Mouse (Mus musculus) left cerebral cortex, adult 2 months (tissue): ENCODE data around the gene Dnajc22. TPM values are rescaled to one million over a fixed set of nuclear protein-coding genes. Genes with fewer than 3 reads are reported as not detected.
"Not testable (repeated sequence)": the region's sequence is repeated elsewhere in the genome, so short reads cannot be mapped to it uniquely, and the experiment has no call there.

Experiments used
- DNase-seq, 2 experiments: peaks; one replicate each; pipeline ENCODE4 v3.0.0; 2021 to 2022; ENCODE audit warnings: low spot score in 2 of 2, mixed read lengths in 1 of 2; ENCODE audit errors: extremely low spot score in 1 of 2
- H3K27ac ChIP-seq: fragments of 200-600 bp; 2 replicates; pipeline ENCODE4 v1.8.1; 2022
- H3K4me3 ChIP-seq: fragments of 200-600 bp; 2 replicates; pipeline ENCODE4 v1.8.1; 2022
- CTCF ChIP-seq: fragments of 200-600 bp; IDR thresholded peaks from 2 replicates; pipeline ENCODE4 v1.8.1; 2022; ENCODE audit warnings: antibody characterized with exemption, mild to moderate bottlenecking, moderate library complexity
- intact Hi-C: fragments of 180-260 bp; cut with DNase I; formaldehyde crosslinking; loops from one replicate; pipeline ENCODE4 v1.15.1; 2025
- long read RNA-seq, 2 experiments: library from polyadenylated mRNA; stranded (forward); transcript quantifications; one replicate each; pipeline ENCODE4 v2.0.0; 2021; ENCODE audit warnings: borderline mapping rate in 2 of 2
- total RNA-seq, 2 experiments: library from RNA; stranded (reverse); gene quantifications; 2 replicates each; pipeline ENCODE4 v1.2.3; 2021

Dnajc22 gene
- under 1 TPM in 1 of 2 experiments, not detected in 1; 0.21 TPM for total RNA-seq
- long read RNA-seq, experiment 1 = 0 reads
- long read RNA-seq, experiment 2 = 0 reads

- Histone ChIP-seq H3K4me3 (peak within 1 kb of the TSS; percentile 44), H3K27ac (no peak within 1 kb of the TSS)
- TF ChIP-seq CTCF = no peak
- no peak for DNase-seq
- intact Hi-C loops = no loop called here
Measured at GRCm38 (mm10) chr15:99092870-99093269, at the start of gene Dnajc22. Gene Dnajc22 (plus strand): TSS chr15:99093170.

DNA sequence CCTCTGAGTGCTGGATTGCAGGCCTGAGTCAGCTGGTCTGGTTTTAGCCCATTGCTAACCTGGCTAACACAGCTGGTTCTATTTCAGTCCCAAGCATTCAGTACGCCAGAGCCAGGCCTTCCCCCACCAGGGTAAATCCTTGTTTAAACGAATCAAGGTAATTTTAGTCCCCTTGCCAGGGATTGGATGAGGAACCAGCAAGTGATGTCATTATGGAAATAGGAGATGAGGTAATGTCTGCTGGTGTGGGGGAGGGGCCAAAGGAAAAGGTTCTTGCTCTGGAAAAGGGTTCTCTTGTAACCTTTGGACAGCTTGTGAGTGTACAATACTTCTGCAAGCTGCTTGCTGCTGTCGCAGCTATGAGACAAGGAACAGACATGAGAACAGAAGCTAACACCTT lies 48.1 kb upstream of the Dnajc22 start:
- DNase-seq = no peak
- TF ChIP-seq CTCF = no peak
- H3K4me3 ChIP-seq = no peak overlapping the region
- H3K27ac ChIP-seq = no peak overlapping the region
- intact Hi-C loops = loop anchor here (10.0 kb wide), 1 partner anchor 220 kb away; no protein-coding TSS in a partner anchor

- DNase-seq, H3K27ac ChIP-seq, H3K4me3 ChIP-seq: not testable (repeated sequence)
- intact Hi-C loops = loop anchor here (10.0 kb wide), 1 partner anchor 219 kb away; no protein-coding TSS in a partner anchor
Measured at GRCm38 (mm10) chr15:99045734-99046133, 47.2 kb upstream of the Dnajc22 start.

DNA sequence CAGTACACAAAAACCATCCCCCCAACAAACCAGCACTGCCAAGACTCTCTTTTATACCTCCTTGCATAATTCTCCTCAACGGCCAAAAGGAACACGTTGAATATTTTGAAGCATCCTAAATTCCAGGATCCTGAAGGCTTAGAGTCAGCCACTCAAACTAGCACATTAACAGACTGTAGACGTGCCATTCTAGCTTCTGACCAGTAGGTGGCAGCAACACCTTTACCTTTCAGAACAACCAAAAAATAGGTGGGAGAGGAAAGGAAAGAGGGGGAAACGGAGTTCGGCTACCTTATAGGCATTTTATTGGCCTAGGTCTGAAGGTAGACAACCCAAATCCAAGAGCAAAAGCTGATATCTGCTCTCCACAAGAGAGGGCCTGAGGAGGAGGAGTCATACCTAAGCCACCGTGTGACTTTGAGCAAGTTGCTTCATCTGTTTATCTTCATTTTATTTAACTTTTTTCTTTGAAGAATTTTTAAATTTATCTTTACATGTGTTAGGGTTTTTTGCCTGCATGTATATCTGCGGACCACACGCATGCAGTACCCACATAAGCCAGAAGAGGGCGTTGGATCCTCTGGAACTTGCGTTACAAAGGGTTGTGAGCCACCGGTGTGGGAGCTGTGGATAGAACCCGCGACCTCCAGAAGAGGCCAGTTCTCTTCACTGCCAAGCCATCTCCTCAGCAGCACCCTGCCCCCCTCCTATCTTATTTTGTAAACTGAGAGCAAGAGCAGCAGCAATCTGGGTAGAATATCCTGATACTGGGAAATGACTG lies 43.3 kb upstream of the Dnajc22 start:
- TF ChIP-seq CTCF = peak; percentile 71
- intact Hi-C loops = loop anchor here (2.0 to 10.0 kb wide), 3 partner anchors 48 to 215 kb away; no protein-coding TSS in a partner anchor
- Histone ChIP-seq H3K4me3 (no peak overlapping the region), H3K27ac (no peak overlapping the region)
- DNase-seq = peak; percentile 28 to 41

GRCm38 (mm10) chr15:99053373-99053772 lies 39.6 kb upstream of the Dnajc22 start:
- intact Hi-C loops = loop anchor here (5.0 kb wide), 1 partner anchor 44 kb away; no protein-coding TSS in a partner anchor

GRCm38 (mm10) chr15:99055040-99055439 lies 37.9 kb upstream of the Dnajc22 start, which contains the start of gene Prph:
Gene Prph (plus strand): TSS chr15:99055174.
- DNase-seq = no peak
- peak within 1 kb of the TSS; percentile 34 for H3K4me3 ChIP-seq
- no peak within 1 kb of the TSS for H3K27ac ChIP-seq
- TF ChIP-seq CTCF = no peak
- intact Hi-C loops = no loop called here

More at GRCm38 (mm10) chr15:99053373-99053772, 39.6 kb upstream of the Dnajc22 start:
- H3K27ac ChIP-seq = no peak overlapping the region
- TF ChIP-seq CTCF = no peak
- no peak overlapping the region for H3K4me3 ChIP-seq
- DNase-seq = no peak

DNA sequence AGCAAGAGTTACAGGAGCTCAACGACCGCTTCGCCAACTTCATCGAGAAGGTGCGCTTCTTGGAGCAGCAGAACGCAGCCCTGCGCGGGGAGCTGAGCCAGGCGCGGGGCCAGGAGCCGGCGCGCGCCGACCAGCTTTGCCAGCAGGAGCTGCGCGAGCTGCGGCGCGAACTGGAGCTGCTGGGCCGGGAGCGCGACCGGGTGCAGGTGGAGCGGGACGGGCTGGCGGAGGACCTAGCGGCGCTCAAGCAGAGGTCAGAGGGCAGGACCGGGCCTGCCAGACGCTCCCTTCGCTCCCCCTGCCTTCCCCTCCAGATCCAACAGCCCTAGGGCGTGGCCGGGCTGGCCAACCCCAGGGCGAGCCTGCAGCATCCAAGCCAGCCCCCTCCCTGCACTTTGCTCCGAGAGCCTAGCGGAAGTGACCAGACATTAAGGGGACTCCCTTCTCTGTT lies 37.4 kb upstream of the Dnajc22 start:
- intact Hi-C loops = no loop called here

GRCm38 (mm10) chr15:99056332-99056731 lies 36.6 kb upstream of the Dnajc22 start:
- Histone ChIP-seq H3K27ac (no peak overlapping the region), H3K4me3 (no peak overlapping the region)
- intact Hi-C loops = no loop called here
- no peak for DNase-seq
- TF ChIP-seq CTCF = peak; percentile 62

More for the DNA sequence above, 37.4 kb upstream of the Dnajc22 start:
- TF ChIP-seq CTCF = no peak; the same call in 1 of the 2 replicates
- peak; percentile 33 to 50 for DNase-seq
- peak overlapping the region; percentile 34 for H3K4me3 ChIP-seq
- H3K27ac ChIP-seq = no peak overlapping the region

- H3K27ac ChIP-seq = no peak overlapping the region
- DNase-seq = no peak
- H3K4me3 ChIP-seq = no peak overlapping the region
- TF ChIP-seq CTCF = no peak
- intact Hi-C loops = no loop called here
Measured at GRCm38 (mm10) chr15:99065557-99066165, 27.3 kb upstream of the Dnajc22 start.

- no peak for DNase-seq
- no peak overlapping the region for H3K4me3 ChIP-seq
- TF ChIP-seq CTCF = peak; percentile 25
- intact Hi-C loops = no loop called here
- H3K27ac ChIP-seq = no peak overlapping the region
Measured at GRCm38 (mm10) chr15:99071988-99072387, 21.0 kb upstream of the Dnajc22 start.

GRCm38 (mm10) chr15:99074019-99074599 lies 18.9 kb upstream of the Dnajc22 start, which contains the start of gene Troap:
Gene Troap (plus strand): TSS chr15:99074575.
- TF ChIP-seq CTCF = no peak
- intact Hi-C loops = no loop called here
- Histone ChIP-seq H3K27ac (peak within 1 kb of the TSS; percentile 95), H3K4me3 (peak within 1 kb of the TSS; percentile 51)
- DNase-seq = no peak
